Mouse (Mus musculus): ENCODE data around the gene Lpar6.
A peak's percentile ranks its signal among the peaks of the same experiment; 100 is the strongest.

The Lpar6 gene

DNA sequence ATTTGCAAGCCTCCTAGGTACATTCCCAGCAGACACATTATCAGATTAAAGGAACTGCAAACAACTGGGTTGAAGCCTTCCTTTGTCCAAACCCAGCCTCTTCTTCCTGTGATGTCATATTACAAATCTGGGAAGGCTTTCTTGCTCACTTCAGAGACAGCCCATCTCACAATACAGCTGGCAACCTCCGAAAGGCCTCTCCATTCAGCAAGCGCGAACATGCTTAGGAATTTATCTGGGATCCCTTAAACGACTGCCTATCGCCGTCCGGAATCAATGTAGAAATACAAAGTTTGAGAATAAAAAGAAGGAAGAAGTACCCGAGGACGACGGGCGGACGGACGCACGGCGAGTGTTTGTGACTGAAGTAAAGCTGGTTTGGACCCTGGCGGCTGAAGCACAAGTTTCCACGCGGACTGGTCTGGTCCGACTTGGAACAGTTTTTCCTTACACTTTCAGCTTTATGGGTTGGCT, at the start of gene Lpar6:
Lpar6 (plus strand) TSS at position 48 of the 474 bp plus-strand sequence.
- peak; percentile 67 for DNase-seq

DNA sequence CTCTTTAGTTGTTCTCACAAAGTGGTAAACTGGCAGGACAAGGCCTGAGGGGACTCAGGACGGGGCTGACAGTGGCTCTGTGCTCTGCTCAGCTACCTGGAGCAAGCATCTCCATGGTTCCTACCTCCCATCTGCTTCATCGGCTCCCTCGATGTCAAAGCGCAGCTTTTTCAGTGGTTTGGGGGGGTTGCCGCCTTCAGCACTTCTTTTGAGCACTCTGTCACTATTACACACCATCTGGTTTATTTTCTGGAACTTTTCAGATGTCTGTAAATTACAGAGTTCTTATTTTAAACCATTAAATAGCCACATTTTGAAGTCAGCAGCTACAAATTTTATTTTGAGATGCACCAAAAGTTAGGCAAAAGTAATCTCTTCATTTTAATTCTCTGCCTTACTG, 38.6 kb upstream of the Lpar6 start:
- DNase-seq, result no peak

DNA sequence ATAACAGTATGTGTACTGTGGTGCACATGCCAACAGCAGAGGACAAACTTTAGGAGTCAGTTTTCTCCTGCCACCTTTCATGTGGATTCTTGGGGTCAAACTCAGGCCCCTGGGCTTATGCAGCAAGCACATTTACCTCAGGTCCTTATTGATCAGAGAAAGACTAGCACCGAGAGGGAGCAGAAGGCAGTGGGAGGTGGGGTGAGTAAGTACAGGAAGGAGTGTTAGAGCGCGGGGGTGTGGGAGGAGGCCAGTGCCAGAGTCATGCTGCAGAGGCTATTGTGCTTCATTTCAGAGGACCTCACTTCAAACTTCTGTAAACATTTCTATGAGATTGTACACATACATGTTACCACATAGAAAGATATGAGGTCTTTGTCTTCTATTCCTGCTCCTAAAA, 36.2 kb upstream of the Lpar6 start:
- DNase-seq, result no peak

DNA sequence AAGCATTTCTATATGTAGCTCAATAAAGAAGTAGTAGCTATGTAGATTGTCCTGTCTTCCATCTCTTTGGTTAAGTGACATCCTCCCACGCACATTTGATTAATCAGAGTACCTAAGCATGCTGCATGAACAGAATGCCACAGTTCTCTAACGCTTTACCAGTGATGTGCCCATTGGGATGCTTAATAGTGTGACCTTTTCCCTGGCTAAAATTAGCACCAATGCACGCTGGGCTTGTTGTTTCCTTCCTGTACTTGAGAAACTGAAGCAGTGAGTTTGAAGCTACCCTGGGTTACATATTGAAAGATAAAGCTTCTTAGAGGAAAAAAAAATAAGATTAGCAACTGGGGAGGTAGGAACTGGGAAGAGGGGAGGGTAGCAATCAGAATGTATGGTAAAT, 33.7 kb upstream of the Lpar6 start:
- DNase-seq, result no peak

DNA sequence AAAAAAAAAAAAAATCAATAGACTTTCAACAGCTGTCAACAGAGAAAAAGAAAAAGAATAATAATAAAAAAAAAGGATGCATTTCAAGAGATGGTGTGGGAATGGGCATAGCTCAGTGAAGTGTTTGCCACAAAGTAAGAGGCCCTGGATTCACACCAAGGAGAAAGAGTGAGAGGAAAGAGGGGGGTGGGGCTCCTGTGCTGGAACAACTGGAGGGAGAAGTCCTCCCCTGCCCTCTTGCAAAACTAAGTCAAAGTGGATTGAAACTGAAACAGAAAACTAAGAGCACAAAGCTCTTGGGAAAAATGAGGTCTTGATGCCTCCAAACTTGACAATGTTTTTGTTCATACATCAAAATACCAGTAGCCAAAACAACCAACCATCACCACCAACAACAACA, 28.4 kb upstream of the Lpar6 start:
- DNase-seq, result peak; percentile 50

DNA sequence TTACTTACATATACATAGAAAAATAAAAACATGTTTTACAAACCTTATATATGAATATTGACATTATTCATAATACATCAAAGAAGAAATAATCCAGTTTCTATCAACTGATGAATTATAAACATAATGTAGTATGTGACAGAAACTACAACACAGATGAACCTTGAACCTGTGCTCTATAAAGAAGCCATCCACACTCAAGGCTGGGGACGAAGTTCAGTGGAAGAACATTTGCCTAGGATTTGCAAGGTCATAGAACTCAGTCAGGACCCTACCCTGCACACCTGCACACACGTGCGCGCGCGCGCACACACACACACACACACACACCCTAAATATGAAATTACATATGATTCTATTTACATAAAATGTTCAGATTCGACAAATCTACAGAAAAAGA, 27.5 kb upstream of the Lpar6 start:
- no peak for DNase-seq

DNA sequence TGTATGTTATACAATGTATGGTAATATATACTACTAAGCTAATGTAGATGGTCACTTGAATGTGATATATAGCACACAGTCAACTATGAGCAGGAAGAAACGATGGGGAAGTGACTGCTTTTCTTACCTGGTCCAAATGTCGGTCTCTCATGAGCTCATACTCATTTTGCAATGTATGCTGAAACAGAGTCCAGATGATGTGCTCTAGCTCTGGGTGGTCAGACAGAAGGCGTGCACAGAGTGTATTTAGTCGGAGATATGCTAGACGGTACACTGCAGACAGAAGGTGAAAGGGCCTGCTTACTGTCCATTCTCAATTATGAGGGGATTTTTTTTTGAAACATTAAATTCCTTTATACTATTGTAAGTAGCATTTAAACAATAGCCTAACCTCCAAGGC, 26.2 kb upstream of the Lpar6 start:
- no peak for DNase-seq

DNA sequence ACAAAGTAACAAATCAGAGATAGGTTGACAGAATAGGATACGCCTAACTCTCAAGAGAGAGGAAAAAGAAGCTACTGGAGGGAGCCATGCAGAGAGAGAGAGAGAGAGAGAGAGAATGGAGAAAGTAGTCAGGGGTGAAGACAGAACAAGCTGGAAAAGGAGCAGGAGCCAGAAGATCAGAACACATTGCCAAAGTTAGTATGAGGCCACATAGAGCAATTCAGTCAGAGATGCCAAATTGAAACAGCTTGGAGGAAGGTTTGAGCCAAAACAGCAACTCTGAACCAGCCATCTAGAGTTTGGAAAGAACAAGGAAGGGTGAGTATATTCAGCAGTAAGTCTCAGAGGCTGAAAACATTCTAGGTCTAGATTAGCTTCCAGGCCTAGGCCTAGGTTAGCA, 20.6 kb upstream of the Lpar6 start:
- DNase-seq, result no peak

DNA sequence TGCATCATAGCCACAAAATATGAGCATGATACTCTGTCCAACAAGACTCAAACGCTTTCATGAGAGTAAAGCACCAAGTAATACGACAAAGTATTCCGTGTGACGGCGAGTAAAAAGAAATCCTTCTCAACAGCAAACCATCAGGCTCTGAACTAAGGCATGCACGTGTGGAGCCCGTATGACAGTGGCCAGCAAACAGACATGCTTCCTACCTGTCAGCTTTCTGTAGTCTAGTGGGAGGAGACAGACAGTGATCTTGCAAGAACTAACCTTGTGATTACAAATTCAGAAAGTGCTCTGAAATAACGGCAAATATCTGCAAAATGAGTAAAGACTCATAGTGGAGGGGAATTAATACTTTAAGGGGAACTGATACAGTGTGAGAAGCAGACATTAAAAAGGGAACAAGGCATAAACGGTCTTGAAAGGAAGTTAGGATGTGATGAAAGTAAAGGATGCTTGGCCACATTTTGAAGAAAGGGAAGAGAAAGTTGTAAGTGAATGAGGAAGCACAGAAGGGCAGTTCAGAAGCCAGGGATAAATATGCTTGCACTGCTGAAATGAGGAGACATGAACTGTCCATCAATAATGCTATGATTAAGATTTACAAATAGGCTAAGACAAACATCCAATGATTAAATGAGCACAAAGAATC, 15.3 kb upstream of the Lpar6 start:
- no peak for DNase-seq

DNA sequence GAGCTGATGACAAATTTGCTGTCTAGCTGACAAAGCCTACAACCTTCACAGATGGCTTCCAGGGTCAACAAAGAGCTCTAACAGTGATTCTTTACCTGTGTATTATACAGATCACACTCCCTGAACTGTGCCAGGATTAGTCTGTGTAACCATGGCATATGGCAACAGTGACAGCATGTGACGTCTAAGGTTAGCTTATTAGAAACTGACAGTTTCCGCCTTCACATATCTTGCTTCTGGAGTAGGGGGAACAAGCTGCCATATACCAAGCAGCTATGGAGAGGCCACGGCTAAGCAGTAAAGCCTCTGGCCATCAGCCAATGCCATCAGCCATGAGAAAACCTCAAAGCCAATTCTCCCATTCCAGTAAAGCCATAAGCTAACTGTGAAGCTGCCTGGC, 11.3 kb upstream of the Lpar6 start:
- DNase-seq, result no peak

DNA sequence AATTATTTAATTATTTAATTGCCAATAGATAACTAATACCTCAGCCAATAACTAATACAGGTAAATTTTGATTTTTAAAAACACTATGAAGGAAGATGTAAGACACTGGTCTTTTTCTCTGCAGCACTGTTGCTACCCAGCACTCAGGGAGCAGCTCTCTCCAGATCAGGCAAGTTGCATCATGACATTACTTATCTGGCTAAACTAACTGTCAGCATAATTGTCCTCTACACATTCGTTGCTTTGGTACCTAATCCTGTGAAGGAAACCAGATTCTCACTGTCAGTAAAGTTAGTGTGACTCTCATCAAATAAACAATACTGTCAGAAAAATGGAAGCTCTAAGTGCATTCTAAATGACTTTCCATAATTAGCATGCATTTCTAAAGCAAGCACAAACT, 10.8 kb upstream of the Lpar6 start:
- DNase-seq, result no peak

DNA sequence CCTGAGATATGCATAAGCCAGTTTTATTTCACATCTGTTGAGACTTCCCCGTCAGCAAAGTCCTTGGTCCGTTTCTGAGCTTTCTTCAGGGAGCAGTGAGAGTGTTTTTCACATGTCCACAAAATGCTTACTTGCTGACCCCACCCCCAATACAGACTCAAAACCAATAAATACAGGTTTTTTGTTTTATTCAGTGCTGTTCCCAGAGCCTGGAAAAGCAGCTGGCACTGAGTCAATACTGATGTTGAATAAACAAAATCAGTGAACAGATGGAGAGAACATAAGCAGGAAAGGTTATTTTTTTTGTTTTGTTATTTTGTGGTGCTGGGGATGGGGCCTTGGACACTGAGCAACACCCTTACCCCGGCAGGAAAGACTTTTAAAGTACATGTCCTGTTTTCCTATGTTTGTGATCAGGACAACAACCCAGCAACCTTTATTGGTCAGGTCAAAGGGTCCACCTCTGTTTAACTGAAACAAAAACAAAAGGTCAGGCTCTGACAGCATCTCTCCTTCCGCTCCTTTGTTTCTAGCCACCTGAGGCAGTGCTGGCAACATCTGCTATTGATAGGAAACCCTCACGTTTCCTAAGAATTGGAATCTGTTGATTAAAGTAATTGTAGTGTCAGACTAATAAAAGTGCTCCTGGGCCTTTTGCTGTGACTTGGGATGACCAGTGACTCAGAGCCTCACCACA, 6.3 kb upstream of the Lpar6 start:
- no peak for DNase-seq

DNA sequence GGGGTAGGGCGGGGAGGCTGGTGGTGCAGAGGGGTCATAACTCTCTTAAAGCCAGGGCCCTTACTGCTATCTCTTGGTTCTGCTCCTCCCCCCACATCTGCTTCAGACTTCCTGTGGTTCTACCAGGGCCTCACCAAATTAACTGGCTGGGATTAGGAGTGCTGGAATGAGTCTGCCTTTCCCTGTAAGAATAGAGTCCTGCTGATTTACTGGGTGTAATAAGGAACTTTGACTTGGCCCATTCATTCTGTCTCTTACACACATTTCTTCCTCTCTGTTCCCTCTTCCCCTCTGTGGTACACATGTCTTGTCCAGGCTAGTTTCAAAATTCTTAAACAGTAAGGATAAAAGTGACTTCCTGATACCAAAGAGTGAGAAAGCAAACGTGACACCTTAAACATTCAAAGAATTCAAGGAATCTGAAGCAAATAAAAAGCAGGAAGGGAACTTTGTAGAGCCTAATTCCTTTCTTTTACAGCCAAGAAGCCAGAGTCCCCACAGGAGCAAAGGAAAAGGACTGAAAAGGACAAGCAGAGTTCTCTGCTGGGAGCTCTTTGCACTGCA, 3.1 kb upstream of the Lpar6 start:
- DNase-seq, result no peak

DNA sequence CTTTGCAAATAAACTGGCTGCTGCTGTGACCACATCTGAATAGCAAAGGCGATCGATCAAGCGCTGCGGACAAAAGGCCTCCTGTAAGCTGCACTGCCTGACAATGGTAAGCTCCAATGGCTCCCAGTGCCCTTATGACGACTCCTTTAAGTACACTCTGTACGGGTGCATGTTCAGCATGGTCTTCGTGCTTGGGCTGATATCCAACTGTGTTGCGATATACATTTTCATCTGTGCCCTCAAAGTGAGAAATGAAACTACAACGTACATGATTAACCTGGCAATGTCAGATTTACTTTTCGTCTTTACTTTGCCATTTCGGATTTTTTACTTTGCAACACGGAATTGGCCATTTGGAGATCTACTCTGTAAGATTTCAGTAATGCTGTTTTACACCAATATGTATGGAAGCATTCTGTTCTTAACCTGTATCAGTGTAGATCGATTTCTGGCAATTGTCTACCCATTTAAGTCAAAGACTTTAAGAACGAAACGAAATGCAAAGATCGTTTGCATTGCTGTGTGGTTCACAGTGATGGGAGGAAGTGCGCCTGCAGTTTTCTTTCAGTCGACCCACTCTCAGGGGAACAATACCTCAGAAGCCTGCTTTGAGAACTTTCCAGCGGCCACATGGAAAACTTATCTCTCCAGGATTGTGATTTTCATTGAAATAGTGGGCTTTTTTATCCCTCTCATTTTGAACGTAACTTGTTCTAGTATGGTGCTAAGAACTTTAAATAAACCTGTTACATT, 979 bp downstream of the Lpar6 start:
- DNase-seq, result peak; percentile 53

DNA sequence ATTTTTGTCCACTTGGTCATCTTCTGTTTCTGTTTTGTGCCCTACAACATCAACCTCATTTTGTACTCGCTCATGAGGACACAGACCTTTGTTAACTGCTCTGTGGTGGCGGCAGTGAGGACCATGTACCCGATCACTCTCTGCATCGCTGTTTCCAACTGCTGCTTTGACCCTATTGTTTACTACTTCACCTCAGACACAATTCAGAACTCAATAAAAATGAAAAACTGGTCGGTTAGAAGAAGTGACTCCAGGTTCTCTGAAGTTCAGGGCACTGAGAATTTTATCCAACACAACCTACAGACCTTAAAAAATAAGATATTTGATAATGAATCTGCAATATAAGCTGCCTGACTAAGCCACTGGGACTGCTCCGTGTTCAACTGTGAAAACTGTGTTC, 1.6 kb downstream of the Lpar6 start:
- no peak for DNase-seq

DNA sequence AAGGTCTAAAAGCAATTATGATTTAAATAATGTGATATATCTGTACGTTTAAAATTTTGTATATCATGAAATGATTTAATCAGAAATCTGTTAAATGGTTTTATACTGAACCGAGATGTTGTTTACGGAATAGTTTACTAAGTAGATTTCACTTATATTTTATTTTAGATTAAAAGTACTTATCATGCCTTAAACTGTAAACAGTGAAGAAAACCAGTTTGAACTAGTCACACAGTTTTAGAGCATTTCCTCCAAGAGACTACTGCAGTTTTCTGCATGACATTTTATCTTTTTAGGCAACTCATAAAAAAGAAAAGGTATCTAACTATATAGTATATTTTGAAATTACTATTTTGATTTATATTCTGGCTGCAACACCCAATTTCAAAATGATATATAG, 2.2 kb downstream of the Lpar6 start:
- no peak for DNase-seq

DNA sequence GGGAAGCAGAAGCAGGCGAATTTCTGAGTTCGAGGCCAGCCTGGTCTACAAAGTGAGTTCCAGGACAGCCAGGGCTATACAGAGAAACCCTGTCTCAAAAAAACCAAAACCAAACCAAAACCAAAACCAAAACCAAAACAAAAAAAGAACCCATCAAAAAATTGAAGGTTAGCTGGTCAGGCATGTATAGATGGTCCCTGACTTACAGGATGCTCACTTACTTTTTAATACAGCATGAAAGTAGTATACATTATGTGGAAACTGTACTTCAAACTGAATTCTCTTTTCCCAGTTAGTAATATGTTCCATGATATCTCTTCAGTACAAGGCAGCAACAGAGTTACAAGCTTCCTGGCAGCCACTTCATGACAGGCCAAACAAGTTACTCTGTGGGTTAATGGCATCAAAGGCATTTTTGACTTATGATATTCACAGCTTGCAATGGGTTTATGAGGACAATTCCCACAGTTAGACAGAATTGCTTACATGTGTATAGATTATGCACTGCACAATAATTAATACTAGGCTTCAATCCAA, 6.4 kb downstream of the Lpar6 start:
- no peak for DNase-seq

DNA sequence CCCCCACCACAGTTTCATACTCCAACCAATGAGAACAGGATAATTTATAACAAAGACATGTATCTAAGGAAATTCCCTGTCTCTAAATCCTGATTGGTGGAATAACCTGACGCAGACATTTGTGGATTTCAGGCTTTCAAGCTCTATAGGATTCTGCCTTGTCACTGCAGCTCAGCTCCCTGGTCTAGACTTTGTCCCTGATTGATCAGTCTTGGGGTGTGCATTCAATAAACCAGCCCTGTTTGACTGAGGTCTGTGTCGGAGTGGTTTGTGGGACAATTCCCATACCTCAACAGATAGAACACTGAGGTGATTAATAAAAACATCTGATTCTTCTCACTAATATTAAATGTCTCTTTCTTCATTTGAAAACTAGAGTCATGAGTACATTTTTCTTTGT, 12.4 kb downstream of the Lpar6 start:
- no peak for DNase-seq

DNA sequence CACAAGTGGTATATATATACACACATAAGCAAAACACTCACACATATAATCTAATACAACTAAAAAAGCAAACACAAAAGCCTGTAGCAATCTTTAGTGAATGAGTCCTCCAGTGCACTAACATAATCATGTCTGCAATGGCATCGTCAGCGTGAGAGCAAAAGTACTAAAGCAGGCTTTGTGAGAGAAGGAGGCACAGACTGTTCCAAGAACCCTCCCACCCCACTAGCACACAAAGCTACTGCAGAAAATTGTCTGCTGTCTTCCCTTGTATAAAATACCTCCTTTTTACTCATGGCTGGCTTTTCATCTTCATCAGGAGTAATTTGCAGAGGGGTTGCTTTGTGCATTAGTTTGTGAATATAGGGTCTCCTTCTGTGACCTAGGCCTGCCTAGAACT, 14.6 kb downstream of the Lpar6 start:
- DNase-seq, result no peak

DNA sequence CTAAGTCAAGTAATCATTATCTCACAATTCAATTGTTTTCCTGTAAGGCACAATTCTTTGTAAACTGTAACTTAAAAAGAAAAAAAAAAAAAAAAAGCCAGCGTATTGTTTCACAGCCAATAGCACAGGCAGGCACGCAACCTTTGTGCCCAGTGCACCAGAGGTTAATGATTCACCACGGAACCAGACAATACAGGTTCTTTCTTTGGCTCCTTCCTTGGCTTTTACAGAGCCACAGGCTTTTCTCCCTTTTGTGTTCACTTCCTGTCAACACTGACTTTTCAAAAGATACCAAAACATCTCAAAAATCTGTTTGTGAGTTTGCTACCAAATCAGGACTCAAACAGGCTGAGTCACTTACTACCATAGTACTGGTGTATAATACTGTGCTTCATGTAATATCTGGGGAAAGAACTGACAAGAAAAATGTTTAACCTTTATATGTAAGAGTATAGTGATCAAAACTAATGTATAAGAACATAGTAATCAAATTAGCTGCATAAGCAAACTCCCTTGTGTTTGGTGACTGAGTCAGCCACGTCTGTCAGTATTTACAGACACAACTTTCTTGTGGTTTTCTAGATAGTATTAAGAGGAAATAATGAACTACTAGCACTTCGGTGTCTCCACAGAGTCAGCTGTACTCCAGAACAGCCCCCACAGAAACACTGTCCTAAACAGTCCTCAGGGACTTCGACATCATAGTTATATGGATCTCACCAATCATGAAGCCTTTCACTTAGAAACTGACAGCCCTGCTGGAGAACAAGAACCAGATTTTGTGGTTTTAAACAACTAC, 16.0 kb downstream of the Lpar6 start:
- DNase-seq, result no peak

DNA sequence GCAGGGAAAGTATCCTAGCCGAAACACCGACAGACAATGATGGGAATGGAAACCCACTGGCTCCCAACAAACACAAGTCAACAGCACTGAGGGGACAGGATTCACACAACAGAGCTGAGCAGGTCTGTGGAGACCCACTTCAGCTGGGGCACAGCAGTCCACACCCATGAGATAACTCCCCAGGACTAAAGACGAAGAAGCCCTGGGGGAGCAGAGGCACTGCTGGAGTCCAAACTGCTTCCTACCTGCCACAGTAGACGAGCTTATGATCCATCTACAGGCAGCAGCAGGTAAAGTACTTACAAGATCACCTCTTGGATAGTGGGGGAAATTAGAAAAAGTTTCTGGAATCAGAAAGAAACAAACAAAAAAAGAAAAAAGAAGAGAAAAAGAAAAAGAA, 16.7 kb downstream of the Lpar6 start:
- no peak for DNase-seq

DNA sequence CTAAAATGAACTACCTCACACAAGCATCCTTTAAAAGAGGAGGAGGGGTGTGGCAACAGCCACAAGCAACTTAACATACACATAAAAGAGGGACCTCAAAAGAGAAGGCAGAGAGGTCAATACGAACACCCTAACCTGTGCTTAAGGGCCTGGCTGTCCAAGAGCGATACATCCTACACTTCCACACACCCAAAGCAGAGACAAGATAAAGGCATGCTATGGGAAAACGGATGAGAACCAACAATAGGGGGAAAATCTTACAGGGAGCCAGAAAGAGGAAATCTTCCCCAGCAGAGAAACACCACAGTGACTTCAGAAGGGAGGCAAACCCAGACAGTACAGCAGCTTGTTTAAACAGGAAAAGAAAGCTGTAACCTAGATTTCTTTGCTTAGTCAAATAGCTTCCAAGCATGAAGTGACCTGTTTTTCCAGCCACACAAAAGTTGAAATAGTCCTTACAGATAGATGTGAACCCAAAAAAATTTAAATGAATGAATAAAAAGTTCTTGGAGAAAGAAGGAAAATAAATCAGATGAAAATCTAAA, 17.8 kb downstream of the Lpar6 start:
- DNase-seq, result no peak

Data from lung, postnatal 14 days (tissue).